Mouse (Mus musculus) G1E (cell line): ENCODE measurements at regions not wholly inside any gene's neighbourhood (a gene's known extent, or its start where the extent isn't known, plus 50 kb on each side); places are given as distances from the start of the nearest gene placed in this dataset.

ENCODE experiments used
- CTCF ChIP-seq: IDR thresholded peaks from 2 replicates; pipeline ENCODE4 v1.5.1; 2012; ENCODE audit warnings: low read depth, low read length, inconsistent platforms, mixed read lengths
- GATA1 ChIP-seq: IDR thresholded peaks from 2 replicates; pipeline ENCODE4 v1.6.1; 2012; ENCODE audit warnings: borderline replicate concordance, low read length, inconsistent platforms, mixed read lengths
- GATA2 ChIP-seq: IDR thresholded peaks from 2 replicates; pipeline ENCODE4 v1.6.1; 2012; ENCODE audit warnings: low read depth, low read length, inconsistent platforms, borderline replicate concordance
- POLR2AphosphoS5 ChIP-seq: IDR thresholded peaks from 2 replicates; pipeline ENCODE4 v1.6.1; 2012; ENCODE audit warnings: low read depth, low read length, inconsistent platforms; ENCODE audit not compliant: insufficient replicate concordance
- TAL1 ChIP-seq: conservative IDR thresholded peaks from 2 replicates; pipeline ENCODE4 v1.6.1; 2012; ENCODE audit warnings: low read depth, low read length, inconsistent platforms, mixed read lengths

GRCm38 (mm10) chr13:37517055-37517807 lies 172.2 kb downstream of the Ly86 start:
- TF ChIP-seq TAL1 (no peak), CTCF (no peak), GATA1 (no peak), GATA2 (no peak), POLR2AphosphoS5 (no peak)
